Mouse (Mus musculus): ENCODE measurements around the gene Zfp791. TPM values are rescaled to one million over a fixed set of nuclear protein-coding genes. Genes with fewer than 3 reads are reported as not detected.
A peak's percentile ranks its signal among the peaks of the same experiment; 100 is the strongest.

The Zfp791 gene
- polyA plus RNA-seq, 1 experiment from 2014 or later = 2.7 TPM

GRCm38 (mm10) chr8:85076993-85077392 is 45.9 kb downstream of the Zfp791 start:
- no peaks in the 10 kb centered on the region for H3K27me3 ChIP-seq (replicated peaks; ENCODE audit: control insufficient read depth, insufficient read depth, low read length)
- peaks cover 18% of the 10 kb centered on the region for H3K4me1 ChIP-seq (ENCODE audit: control insufficient read depth, insufficient read depth, low read length)
- no peaks in the 10 kb centered on the region for H3K9me3 ChIP-seq (ENCODE audit: control insufficient read depth, low read length)
- 0% methylated on average over 2 of the region's 2 CpGs for WGBS
- 0 out of 2 replicates have a peak, but pooled peaks cover 2% of the 10 kb centered on the region for H3K36me3 ChIP-seq (ENCODE audit: control insufficient read depth, insufficient read depth, low read length)
- peak; percentile 45; the same call in 1 of the 2 replicates for ATAC-seq
- H3K9ac ChIP-seq (ENCODE audit: low read depth, low read length) = no peak overlapping the region
- no peak overlapping the region for H3K4me3 ChIP-seq (ENCODE audit: low read length)
- no peak overlapping the region for H3K4me2 ChIP-seq (ENCODE audit: low read depth, low read length)
- no peak overlapping the region for H3K27ac ChIP-seq (ENCODE audit: low read length)

- no peak overlapping the region for H3K9ac ChIP-seq (ENCODE audit: low read depth, low read length)
- no peak overlapping the region for H3K4me2 ChIP-seq (ENCODE audit: low read depth, low read length)
- no peaks in the 10 kb centered on the region for H3K27me3 ChIP-seq (replicated peaks; ENCODE audit: control insufficient read depth, insufficient read depth, low read length)
- 79% methylated on average over 9 of the region's 9 CpGs for WGBS
- ATAC-seq = no peak
- no peak overlapping the region for H3K4me3 ChIP-seq (ENCODE audit: low read length)
- 0 out of 2 replicates have a peak, but pooled peaks cover 2% of the 10 kb centered on the region for H3K36me3 ChIP-seq (ENCODE audit: control insufficient read depth, insufficient read depth, low read length)
- peaks cover 15% of the 10 kb centered on the region for H3K4me1 ChIP-seq (ENCODE audit: control insufficient read depth, insufficient read depth, low read length)
- no peak overlapping the region for H3K27ac ChIP-seq (ENCODE audit: low read length)
- H3K9me3 ChIP-seq (ENCODE audit: control insufficient read depth, low read length) = no peaks in the 10 kb centered on the region
Observed at GRCm38 (mm10) chr8:85076001-85076400, 46.9 kb downstream of the Zfp791 start.

GRCm38 (mm10) chr8:85074617-85075016 is 48.3 kb downstream of the Zfp791 start:
- WGBS = 85% methylated on average over 10 of the region's 10 CpGs
- Histone ChIP-seq H3K27ac (ENCODE audit: low read length) (no peak overlapping the region), H3K4me1 (ENCODE audit: control insufficient read depth, insufficient read depth, low read length) (peaks cover 16% of the 10 kb centered on the region), H3K27me3 (replicated peaks; ENCODE audit: control insufficient read depth, insufficient read depth, low read length) (no peaks in the 10 kb centered on the region), H3K36me3 (ENCODE audit: control insufficient read depth, insufficient read depth, low read length) (0 out of 2 replicates have a peak, but pooled peaks cover 2% of the 10 kb centered on the region), H3K9ac (ENCODE audit: low read depth, low read length) (no peak overlapping the region), H3K4me3 (ENCODE audit: low read length) (no peak overlapping the region), H3K4me2 (ENCODE audit: low read depth, low read length) (no peak overlapping the region), H3K9me3 (ENCODE audit: control insufficient read depth, low read length) (no peaks in the 10 kb centered on the region)
- no peak for ATAC-seq

- Histone ChIP-seq H3K4me1 (ENCODE audit: control insufficient read depth, insufficient read depth, low read length) (peaks cover 13% of the 10 kb centered on the region; the same call in 1 of the 2 replicates), H3K4me3 (ENCODE audit: low read length) (no peak overlapping the region), H3K9ac (ENCODE audit: low read depth, low read length) (no peak overlapping the region), H3K4me2 (ENCODE audit: low read depth, low read length) (no peak overlapping the region), H3K9me3 (ENCODE audit: control insufficient read depth, low read length) (no peaks in the 10 kb centered on the region), H3K36me3 (ENCODE audit: control insufficient read depth, insufficient read depth, low read length) (0 out of 2 replicates have a peak, but pooled peaks cover 2% of the 10 kb centered on the region), H3K27ac (ENCODE audit: low read length) (no peak overlapping the region), H3K27me3 (replicated peaks; ENCODE audit: control insufficient read depth, insufficient read depth, low read length) (no peaks in the 10 kb centered on the region)
- 76% methylated on average over 10 of the region's 10 CpGs for WGBS
- ATAC-seq = no peak
Observed at GRCm38 (mm10) chr8:85074167-85074566, 48.7 kb downstream of the Zfp791 start.

DNA sequence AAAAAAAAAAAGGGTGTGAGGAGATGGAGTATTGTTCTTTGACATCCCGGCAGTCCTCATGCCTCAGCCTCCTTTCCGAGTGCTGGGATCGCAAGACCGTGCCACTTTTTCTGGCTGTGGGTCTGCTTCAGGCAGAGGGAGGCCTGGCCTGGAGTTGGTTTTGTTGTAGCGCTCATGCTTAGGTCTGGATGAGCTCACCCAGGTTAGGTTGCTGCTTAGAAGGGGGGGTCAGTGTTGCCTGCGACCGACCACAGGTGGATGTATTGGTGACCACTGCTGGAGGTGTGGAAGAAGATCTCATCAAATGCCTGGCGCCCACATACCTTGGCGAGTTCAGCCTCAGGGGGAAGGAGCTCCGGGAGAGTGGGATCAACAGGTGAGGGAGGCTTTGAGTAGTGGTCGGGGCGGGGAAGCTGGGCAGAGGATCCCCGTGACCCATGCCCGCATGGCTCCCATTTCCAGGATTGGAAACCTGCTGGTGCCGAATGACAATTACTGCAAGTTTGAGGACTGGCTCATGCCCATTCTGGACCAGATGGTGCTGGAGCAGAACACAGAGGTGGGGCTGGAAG is 49.8 kb downstream of the Zfp791 start:
- H3K4me1 ChIP-seq (ENCODE audit: control insufficient read depth, insufficient read depth, low read length) = peaks cover 13% of the 10 kb centered on the region; the same call in 1 of the 2 replicates
- no peak overlapping the region for H3K27ac ChIP-seq (ENCODE audit: low read length)
- no peaks in the 10 kb centered on the region for H3K9me3 ChIP-seq (ENCODE audit: control insufficient read depth, low read length)
- WGBS = 89% methylated on average over 15 of the region's 15 CpGs
- no peak overlapping the region for H3K4me2 ChIP-seq (ENCODE audit: low read depth, low read length)
- 0 out of 2 replicates have a peak overlapping the region, but pooled peaks have one; percentile 4 for H3K9ac ChIP-seq (ENCODE audit: low read depth, low read length)
- no peaks in the 10 kb centered on the region for H3K27me3 ChIP-seq (replicated peaks; ENCODE audit: control insufficient read depth, insufficient read depth, low read length)
- no peak for ATAC-seq
- H3K4me3 ChIP-seq (ENCODE audit: low read length) = no peak overlapping the region
- 0 out of 2 replicates have a peak, but pooled peaks cover 2% of the 10 kb centered on the region for H3K36me3 ChIP-seq (ENCODE audit: control insufficient read depth, insufficient read depth, low read length)

DNA sequence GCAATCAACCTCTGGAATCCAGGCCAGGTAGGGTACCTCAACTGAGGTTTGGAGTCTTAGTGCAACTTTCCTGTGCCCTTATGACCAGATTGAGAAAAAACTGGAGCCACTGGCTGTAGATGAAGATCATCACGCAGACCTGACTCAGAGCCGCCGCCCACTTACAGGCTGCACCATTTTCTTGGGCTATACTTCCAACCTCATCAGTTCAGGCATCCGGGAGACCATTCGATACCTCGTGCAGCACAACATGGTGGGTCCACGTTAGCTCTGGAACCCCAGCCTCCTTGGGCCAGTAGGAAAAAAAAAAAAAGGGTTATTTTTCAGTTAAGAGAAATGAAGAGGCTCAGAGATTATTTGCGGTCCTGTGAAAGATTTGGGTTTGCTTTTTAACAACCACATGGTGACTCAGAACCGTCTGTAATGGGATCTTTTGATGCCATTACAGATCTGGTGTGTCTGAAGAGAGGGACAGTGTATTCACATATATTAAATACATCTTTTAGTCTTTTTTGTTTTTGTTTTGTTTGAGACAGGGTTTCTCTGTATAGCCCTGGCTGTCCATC is 50.4 kb downstream of the Zfp791 start:
- Histone ChIP-seq H3K4me1 (ENCODE audit: control insufficient read depth, insufficient read depth, low read length) (peaks cover 13% of the 10 kb centered on the region; the same call in 1 of the 2 replicates), H3K36me3 (ENCODE audit: control insufficient read depth, insufficient read depth, low read length) (0 out of 2 replicates have a peak, but pooled peaks cover 2% of the 10 kb centered on the region), H3K27ac (ENCODE audit: low read length) (peak overlapping the region; percentile 97), H3K9ac (ENCODE audit: low read depth, low read length) (peak overlapping the region; percentile 87), H3K4me3 (ENCODE audit: low read length) (peak overlapping the region; percentile 91), H3K4me2 (ENCODE audit: low read depth, low read length) (peak overlapping the region; percentile 85), H3K27me3 (replicated peaks; ENCODE audit: control insufficient read depth, insufficient read depth, low read length) (no peaks in the 10 kb centered on the region), H3K9me3 (ENCODE audit: control insufficient read depth, low read length) (no peaks in the 10 kb centered on the region)
- ATAC-seq = peak; percentile 7; the same call in 1 of the 2 replicates
- WGBS = 33% methylated on average over 9 of the region's 9 CpGs

GRCm38 (mm10) chr8:85071514-85072281 is 51.2 kb downstream of the Zfp791 start, which contains the start of gene Dhps:
TSS of gene Dhps (plus strand) at chr8:85071757.
- peak within 1 kb of the TSS; percentile 87 for H3K9ac ChIP-seq (ENCODE audit: low read depth, low read length)

GRCm38 (mm10) chr8:85071041-85071440 is 51.9 kb downstream of the Zfp791 start:
- H3K27ac ChIP-seq (ENCODE audit: low read length) = peak overlapping the region; percentile 97
- WGBS = 73% methylated on average over 5 of the region's 5 CpGs
- no peaks in the 10 kb centered on the region for H3K27me3 ChIP-seq (replicated peaks; ENCODE audit: control insufficient read depth, insufficient read depth, low read length)
- H3K36me3 ChIP-seq (ENCODE audit: control insufficient read depth, insufficient read depth, low read length) = peaks cover 2% of the 10 kb centered on the region; the same call in 1 of the 2 replicates
- H3K4me2 ChIP-seq (ENCODE audit: low read depth, low read length) = peak overlapping the region; percentile 50
- no peaks in the 10 kb centered on the region for H3K9me3 ChIP-seq (ENCODE audit: control insufficient read depth, low read length)
- ATAC-seq = peak; percentile 25; the same call in 1 of the 2 replicates
- H3K4me3 ChIP-seq (ENCODE audit: low read length) = peak overlapping the region; percentile 91
- H3K9ac ChIP-seq (ENCODE audit: low read depth, low read length) = peak overlapping the region; percentile 87
- peaks cover 13% of the 10 kb centered on the region; the same call in 1 of the 2 replicates for H3K4me1 ChIP-seq (ENCODE audit: control insufficient read depth, insufficient read depth, low read length)

More at GRCm38 (mm10) chr8:85071514-85072281, 51.2 kb downstream of the Zfp791 start, which contains the start of gene Dhps:
- H3K36me3 ChIP-seq (ENCODE audit: control insufficient read depth, insufficient read depth, low read length) = 0 out of 2 replicates have a peak, but pooled peaks cover 2% of the 10 kb centered on the region
- peak within 1 kb of the TSS; percentile 85 for H3K4me2 ChIP-seq (ENCODE audit: low read depth, low read length)
- no peaks in the 10 kb centered on the region for H3K27me3 ChIP-seq (replicated peaks; ENCODE audit: control insufficient read depth, insufficient read depth, low read length)
- H3K4me1 ChIP-seq (ENCODE audit: control insufficient read depth, insufficient read depth, low read length) = peaks cover 13% of the 10 kb centered on the region; the same call in 1 of the 2 replicates
- peak; percentile 93 for ATAC-seq
- H3K9me3 ChIP-seq (ENCODE audit: control insufficient read depth, low read length) = no peaks in the 10 kb centered on the region
- WGBS = under 1% methylated on average over 68 of the region's 68 CpGs
- peak within 1 kb of the TSS; percentile 97 for H3K27ac ChIP-seq (ENCODE audit: low read length)
- peak within 1 kb of the TSS; percentile 91 for H3K4me3 ChIP-seq (ENCODE audit: low read length)

DNA sequence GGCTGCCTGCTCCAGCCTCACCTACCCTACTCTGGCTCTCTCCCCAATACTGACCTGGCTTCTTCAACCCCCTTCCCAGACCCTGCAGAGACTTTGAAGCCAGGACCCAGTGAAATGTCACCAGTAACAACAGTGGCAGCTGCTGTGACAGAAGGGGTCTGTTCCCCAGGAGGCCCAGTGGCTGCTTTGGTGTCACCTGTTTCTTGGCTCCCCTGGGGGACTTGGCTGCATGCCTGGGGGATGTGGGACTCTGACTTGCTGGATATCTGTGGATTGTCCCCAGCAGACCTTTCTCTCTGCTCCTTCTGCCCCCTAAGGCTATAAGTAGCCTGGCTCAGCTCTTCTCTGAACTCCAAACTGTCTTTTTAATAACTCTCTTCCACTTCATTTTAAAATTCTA is 54.9 kb downstream of the Zfp791 start, which contains the start of gene Gm5741:
TSS of gene Gm5741 (minus strand) at position 1 of the 400 bp plus-strand sequence.
- Histone ChIP-seq H3K4me3 (ENCODE audit: low read length) (no peak within 1 kb of the TSS), H3K4me2 (ENCODE audit: low read depth, low read length) (no peak within 1 kb of the TSS), H3K9me3 (ENCODE audit: control insufficient read depth, low read length) (no peaks in the 10 kb centered on the region), H3K36me3 (ENCODE audit: control insufficient read depth, insufficient read depth, low read length) (no peaks in the 10 kb centered on the region; the same call in 1 of the 2 replicates), H3K9ac (ENCODE audit: low read depth, low read length) (no peak within 1 kb of the TSS), H3K27me3 (replicated peaks; ENCODE audit: control insufficient read depth, insufficient read depth, low read length) (no peaks in the 10 kb centered on the region), H3K27ac (ENCODE audit: low read length) (no peak within 1 kb of the TSS), H3K4me1 (ENCODE audit: control insufficient read depth, insufficient read depth, low read length) (peaks cover 11% of the 10 kb centered on the region; the same call in 1 of the 2 replicates)
- no peak for ATAC-seq

Data from intestine, embryonic 16.5 days (tissue).